Mouse (Mus musculus): ENCODE measurements around the gene Gm49325.

The Gm49325 gene

DNA sequence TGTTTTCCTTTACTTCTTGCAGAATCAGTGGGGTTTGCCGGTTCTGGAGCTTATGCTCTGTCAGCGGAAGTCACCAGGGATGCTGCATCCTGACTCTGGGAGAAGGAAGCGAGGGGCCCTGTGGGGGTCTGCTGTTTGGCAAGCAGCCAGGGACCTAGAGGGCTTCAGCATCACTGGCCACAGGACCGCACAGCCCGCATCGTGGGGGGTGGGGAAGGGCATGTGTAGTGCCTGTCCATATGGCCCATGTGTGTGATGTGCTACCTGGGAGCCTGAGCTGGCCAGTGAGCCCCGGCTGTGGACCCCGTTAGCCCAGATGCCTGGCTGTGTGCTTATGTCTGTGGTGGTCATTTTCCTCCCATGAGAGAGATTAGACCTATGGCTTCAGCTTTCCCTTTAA is 16.2 kb upstream of the Gm49325 start:
- DNase-seq = no peak

DNA sequence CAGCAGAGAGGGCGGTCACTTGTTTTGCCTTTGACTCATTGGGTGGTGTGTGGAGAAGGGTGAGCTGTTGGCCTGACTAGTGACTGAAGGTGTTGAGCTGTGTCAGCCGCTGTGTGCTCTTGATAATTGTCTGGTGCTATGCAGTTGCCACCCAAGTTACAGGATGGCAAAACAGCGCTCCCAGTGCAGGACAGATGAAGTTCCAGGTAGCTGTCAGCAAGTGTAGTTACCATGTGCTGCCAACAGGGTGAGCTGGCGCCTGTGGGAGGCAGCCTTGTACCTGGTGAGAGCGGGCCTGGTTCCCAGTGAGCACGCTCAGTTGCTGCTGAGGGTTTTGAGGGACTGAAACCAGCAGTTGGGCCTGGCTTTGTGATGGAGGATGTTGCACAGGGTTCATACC is 15.2 kb upstream of the Gm49325 start:
- DNase-seq = peak; percentile 44 to 67

DNA sequence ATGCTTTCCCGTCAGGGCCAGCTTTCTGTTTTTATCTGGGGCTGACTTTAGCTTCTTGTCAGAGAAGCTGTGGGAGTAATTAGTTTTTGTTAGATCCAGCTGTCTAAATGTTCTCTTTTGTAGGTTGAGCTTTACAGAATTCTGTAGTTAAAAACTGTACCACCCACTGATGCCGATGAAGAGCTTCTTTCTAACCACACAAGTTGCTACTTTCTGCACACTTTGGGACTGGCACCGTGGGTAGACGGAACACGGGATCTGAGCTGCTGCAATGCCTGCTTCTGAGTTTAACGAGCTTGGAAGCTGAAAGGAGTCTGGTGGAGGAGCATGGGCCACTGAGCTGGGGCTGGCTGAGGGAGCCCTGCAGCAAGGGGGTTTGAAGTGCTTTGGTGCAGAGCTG is 14.5 kb upstream of the Gm49325 start:
- DNase-seq = no peak

DNA sequence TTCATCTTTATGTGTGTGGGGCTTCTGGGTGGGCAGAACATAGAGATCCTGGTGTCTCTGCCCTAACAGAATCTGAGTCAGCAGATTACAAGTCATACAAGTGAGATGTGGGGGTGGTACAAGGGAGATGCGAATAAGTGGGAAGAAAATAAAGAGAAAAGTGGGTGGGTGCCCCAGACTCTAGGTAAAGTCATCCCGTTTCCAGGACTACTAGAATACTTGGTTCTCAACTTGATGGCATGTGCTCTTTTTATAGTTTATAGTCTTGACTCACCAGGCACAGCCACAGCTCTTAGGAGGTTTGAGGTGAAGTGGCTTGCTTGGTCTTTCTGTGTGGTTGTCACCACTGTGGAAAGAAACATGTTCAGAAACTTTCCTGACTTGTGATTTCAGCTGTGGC is 9.9 kb upstream of the Gm49325 start:
- DNase-seq = no peak

DNA sequence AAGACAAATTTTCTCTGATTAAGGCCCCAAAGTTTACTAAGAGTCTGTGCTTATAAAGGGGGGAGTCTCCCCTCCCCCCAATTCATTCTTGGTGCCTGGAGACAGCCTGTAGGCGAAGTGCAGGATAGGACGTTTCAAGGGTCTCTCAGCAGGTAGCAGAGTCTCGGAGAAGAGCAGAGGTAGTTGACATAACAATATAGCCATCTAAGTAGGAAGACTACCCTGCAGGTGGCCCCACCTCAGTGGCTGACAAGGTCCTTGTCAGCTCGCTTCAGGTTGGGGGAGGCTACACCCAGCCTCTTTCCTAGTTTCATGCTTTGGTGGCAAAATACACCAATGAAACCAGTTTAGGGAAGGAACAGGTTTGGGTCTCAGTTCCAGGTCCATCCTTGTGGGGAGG is 3.0 kb upstream of the Gm49325 start:
- no peak for DNase-seq

DNA sequence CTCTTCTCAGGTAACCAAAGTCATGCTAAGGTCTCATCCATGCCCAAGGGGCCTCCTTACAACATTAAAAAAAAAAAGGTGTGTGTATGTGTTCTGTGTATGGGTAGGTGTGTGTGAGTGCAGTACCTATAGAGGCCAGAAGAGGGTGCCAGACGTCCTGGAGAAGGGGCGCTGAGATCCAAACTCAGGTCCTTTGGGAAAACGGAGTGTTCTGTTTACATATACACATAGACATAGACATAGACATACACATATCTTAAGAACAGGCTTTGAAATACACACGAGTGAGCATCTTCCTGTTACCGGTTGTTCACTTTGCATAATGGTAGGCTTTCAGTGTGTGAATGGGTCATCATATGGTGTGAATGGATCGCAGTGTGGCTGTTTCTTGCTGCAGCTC is 1.9 kb upstream of the Gm49325 start:
- DNase-seq = no peak

DNA sequence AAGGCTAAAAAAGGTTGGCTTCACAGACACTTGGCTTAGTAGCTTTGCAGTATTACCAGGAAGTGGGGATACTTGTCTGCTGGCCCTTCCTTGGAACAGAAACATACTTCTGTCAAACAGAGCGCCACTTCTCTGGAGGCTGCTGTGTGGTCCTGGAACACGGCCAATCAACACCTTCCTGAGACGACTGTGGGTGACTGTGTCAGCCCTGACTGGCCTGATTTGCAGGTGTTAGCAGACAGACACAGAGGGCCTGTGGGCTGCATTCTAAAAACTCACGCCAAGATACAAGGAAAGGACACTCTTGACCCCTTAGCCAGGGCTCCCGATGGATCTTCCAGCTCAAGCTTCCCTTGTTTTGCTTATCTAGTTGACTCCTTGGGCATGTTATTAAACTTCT is 1.0 kb upstream of the Gm49325 start:
- no peak for DNase-seq

DNA sequence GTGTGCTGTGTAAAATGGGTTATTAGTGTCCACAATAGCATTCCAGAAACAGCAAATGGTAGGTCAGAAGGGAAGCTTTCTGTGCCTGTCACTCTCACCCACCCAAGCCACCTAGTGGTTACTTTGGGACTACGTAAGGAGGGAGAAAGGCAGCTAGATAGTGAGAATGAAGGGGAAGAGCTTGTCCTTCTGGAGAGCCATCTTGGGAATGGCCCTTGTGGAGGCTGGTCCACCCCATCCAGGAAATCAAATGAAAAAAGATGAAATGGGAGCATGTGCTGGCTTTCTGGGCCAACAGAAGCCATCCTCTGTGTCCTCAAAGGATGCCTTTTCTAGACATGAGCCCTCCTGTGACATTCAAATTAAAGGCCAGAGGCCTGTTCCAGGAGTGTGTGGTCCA is 629 bp upstream of the Gm49325 start:
- peak in 1 of 2 experiments; percentile 36 for DNase-seq

DNA sequence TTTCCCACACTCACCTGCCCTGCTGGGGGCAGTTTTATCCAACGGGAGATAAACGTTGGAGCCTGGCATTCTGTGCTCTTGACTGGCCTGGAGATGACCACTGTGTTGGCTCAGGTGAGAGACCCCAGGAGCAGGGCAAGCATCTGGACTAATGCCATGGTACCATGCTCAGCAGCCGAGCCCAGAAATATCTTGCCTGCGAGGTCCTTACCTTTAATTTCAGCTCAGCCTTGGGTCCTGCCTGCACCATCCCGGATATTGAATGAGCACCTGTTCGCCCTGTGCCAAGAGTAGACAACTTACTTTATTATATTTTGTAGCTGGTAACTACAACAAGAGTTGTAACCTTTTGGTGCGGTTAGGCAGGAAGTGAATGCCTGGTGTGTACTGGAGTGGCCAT is 858 bp downstream of the Gm49325 start:
- peak in 1 of 2 experiments; percentile 23 for DNase-seq

DNA sequence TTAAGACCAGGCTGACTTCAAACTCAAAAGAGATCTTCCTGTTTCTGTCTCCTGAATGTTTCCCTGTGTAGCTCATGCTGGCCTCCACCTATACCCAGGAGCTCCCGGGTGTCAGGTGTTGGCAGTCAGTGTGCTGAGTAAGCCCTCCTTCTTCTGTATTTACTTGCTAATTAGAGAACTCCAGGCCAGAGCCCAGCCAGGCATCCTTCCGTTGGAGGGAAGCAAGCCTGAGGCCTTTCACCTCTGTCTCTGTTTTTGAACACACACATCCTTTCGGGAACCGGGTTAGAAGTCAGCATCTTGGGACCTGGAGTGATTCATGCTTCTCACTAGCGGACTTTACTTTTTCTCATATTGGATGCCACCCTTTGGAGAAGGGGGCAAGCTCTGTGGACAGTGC is 1.4 kb downstream of the Gm49325 start:
- no peak for DNase-seq

DNA sequence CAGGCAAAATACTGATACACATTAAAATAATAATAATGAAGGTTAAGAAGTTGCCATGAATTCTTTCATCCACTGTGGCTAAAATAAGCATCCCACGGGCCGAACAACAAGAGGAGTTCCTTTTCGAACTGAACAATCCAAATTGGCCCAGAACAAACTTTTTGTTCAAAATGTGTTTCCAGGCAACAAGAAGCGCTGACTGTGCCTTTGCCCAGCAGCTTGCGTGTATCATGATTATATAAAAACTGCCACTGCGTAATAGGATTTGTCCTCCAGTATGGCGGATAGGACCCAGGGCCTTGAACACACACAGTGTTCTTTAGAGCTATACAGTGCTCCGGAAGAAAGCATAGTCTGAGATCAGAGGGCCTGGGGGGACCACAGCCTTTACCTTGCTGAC is 2.6 kb downstream of the Gm49325 start:
- DNase-seq = no peak

DNA sequence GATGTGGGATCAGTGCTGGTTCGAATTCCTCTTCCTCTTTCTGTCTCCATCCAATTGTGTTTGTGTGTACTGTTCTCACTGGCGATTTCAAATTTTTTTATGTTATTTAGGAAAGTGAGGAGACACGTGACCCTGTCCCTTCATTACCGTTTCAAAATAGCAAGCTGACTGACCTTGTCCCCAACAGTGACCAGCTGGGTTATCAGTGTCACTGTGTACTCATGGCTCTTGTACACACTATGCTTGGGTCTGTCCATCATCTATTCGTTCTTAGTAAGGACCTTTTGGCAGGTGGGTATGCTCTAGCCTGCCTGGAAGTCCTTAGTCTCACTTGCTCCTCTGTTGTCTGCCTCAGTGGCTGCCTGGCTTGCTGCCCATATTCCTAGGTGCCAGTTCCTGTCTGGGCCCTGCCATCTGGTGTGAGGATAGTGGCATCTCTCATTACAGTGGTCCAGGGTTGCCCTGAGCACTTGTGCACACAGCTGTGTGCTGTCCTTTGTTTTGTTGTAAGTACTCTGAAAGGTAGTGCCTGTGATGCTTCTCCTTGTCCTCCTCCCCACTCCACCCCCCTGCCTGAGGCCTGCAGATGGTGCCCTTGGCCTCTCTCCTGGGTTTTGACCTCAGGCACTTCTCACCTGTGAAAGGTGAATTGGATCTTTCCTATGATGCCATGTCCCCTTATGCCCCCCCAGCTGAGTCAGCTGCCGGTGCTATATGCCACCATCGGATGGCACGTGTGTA is 4.4 kb downstream of the Gm49325 start:
- DNase-seq = no peak

DNA sequence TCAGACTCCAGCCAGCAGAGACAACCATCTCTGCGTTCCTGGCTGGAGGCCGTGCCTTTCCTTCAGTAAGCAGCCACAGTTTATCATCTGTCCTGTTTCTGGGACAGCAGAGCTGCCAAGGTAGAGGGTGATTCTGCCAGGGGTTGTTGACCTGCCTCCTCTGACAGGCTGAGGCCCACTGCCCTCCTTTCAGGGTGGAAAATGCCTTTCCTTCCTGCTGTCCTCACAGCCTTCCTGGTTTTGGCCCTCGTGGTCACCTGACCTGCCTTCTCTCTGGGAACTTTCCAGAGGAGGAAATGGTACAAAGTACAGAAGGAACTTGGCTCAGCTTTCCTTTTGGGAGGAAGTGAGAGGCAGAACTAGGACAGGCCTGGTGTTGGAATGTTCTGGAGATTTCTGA is 7.4 kb downstream of the Gm49325 start:
- no peak for DNase-seq

DNA sequence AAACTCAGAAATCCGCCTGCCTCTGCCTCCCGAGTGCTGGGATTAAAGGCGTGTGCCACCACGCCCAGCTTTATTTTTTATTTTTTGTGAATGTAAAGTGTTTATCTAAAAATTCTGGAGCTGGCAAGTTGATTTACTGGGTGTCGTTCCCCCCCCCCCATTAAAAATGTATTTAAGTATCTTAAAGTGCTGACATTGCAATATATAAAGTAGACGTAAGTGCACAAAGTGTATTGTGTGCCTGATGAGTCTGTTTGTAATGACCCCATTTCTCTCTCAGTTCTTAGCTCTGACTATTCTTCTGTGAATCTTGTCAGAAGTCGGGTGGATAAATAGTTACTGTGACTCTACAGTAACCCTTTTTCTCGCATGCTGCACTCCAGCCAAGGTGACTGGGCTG is 9.7 kb downstream of the Gm49325 start:
- no peak for DNase-seq

DNA sequence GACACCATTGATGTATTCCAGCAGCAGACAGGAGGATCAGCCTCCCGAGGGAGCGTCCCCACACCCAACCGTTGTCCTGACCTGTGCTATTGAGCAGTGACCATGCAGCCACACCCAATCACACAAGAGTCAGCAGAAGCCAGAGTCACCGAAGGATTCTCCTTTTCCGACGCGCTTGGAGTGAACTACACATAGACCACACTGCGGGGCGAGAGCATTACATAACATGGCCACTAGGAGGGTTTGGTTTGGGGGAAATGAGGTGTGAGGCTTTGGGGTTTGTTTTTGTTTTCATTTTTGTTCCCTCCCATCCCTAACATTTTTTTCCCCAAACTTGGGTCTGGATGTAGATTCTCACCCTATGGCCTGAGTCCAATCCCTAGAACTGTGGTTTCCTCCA is 10.2 kb downstream of the Gm49325 start:
- no peak for DNase-seq

DNA sequence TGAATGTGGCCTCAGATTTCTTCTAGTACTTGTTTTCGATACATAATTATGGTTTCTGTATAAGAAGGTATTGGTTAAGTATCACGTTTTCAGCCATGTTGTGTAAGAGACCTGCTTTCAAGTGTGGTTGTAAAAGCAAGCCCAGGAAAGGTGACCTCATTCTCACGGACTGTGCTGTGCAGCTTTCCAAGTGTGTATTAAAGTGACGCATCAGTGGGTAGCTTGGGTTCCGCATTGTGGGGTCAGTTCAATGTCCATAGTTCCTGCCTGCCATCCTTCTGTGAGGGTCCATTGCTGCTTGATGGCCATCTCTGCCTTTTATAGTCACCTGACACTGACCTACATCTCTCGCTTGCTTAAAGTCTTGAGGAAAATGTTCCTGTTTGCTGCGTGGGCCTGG is 10.9 kb downstream of the Gm49325 start:
- no peak for DNase-seq

DNA sequence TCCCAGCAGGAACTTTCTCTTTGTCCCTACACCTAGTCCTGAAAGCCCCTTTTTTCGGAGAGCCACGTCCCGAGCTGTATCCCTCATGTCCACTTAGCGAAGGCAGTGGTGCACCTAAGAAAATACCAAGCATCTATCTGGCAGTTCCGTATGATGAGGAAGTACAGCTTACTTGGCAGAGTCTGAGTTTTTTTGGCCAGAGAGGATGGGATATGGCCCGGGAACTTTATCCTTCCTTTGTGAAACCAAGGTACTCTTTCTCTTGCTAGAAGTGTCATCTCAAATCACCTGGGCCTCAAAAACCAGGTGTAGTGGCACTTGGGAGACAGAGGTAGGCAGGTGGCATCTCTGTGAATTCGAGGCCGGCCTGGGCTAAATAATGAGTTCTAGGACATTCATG is 15.5 kb downstream of the Gm49325 start:
- no peak for DNase-seq

DNA sequence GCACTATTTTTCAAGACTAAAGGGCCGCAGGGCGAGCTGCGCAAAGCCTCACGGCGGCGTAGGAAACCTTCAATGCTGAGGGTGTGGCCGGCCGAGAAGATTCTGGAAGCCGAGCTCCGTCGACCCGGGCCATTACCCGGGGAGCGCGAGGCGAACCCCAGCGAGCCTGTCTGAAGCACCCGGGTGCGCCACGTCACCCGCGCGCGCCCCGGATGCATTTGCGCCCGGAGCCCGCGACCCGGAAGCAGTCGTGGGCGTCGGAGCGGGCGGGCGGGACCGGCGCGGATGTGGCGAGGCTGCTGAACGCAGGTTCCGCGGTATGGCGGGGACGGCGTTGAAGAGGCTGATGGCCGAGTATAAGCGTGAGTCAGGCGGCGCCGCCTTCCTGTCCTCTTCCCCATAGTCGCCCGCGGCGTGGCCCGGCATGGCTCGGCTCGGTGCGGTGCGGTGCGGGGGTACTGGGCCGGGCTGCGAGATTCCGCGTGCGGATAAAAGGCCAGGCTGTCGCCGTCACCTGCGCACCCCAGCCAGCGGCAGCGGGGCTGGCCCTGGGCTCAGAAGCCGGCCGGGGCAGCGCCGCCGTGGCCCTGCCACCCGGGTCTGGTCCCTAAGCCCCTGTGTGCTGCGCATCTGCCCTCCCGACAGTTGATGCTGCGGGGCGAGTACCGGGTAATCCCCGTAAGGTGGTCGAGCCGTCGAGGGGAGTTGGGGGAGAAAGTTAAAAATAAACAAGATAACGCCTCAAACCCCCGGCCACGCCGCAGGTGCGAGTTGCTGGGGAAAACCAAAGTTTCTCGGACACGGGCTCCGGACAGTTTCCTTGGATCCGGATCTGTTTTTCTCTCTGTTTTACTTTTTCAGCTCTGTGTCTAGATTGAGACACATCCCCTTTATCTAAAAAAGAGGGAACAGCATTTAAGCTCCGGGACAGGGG is 16.3 kb downstream of the Gm49325 start, which contains the start of gene Ube2g2:
Ube2g2 (plus strand) TSS at position 221 of the 934 bp plus-strand sequence.
- peak; percentile 90 to 94 for DNase-seq

DNA sequence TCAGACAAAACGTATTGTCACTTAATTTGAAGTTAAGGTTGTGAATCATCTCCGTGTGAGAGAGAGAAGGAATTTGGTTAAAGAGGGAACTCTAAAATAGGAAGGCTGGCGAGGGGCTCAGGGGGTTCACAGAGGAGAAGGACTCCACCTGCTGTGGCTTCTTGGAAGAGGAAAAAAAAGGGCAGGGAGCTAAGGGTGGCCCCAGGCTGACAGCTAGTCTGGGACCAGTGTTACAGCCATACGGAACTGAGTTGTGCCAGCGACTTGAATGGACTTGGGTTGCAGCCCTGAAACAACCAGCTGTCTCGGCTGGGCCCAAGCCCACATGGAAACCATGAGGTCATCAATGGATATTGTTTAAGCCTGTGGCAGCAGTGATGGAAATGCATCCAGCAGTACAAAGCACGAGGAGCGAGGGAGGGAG is 17.1 kb downstream of the Gm49325 start:
- no peak for DNase-seq

DNA sequence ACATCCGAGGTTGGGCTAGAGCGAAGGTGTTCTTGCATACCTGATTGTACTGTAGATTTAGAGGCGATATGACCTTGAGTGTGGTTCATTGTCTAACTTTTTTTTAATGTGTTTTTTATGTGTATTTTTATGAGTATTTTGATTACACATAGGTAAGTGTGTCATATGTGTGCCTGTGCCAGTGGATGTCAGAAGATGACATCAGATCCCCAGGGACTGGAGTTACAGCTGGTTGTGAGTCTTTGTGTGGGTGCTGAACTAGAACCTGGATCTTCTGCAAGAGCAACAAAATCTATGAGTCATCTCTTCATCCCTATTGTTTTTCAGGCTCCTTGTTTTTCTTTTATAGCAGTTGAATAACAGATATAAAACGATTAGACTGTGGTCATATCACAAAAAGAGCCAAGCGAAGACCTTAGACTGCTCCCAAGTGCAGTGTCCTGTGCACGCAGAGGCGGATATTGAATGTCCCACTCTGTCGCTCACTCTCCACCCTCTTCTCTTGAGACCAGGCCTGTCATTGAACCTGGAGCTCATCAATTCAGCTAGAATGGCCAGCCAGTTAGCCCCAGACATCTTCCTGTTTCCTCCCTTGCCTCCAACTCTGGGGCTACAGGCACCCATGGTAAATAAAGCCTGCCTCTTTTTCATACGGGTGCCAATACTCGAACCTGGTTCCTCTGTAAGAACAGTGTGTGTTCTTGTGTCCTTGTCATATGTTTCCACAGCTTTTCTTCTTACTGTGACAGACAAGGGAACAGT is 17.8 kb downstream of the Gm49325 start:
- DNase-seq = no peak

DNA sequence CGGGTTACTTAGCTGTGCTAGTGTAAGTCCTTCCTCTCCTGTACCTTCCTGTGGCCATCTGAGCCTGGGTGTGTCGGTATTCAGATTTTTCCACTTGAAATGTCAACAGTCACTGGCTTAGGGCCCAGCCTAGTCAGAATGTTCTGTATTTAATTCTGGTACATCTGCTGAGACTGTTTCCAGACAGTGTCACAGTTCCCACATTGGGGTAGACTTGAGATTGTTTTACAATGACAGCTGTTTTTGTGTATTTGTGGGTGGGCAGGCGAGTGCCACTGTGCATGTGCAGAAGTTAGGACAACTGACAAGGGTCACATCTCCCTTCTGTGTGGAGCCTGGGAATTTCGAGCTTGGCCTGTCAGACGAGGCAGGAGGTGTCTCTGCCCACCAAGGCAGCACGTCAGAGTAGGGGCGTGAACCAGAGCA is 18.6 kb downstream of the Gm49325 start:
- DNase-seq = no peak

DNA sequence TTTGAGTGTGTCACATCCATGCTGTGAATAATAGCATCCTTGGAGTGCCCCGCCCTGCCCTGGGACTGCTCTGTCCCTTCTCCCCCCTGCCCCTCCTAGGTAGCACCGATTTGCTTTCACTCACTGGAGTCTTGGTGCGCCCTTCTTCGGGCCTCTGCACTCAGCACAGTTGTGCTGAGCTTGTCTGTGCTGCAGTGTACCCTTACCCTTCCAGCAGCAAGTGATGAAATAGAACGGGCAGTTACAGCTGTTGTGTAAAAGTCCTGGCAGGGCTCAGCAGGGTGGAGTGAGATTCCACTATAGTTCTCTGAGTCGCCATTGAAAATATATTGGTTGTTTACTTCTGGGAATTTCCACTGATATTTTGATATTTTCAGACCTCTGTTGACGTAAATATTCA is 20.0 kb downstream of the Gm49325 start:
- DNase-seq = no peak

DNA sequence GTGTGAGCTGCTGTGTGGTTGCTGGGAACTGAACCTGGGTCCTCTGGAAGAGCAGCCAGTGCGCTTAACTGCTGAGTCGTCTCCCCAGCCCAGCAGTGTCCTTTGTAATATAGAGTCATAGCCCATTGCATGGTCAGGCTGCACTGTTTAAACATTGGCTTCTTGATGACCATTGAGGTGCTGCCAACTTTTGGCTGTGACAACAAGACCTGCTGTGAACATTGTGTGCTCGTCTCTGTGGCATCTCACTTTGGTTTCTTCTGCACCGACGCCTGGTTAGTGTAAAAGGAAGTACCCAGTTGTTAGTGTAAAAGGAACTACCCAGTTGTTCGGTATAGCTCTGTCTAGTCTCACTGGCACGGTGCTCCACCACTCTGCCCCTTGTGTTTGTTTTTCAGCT is 20.6 kb downstream of the Gm49325 start:
- DNase-seq = no peak
